Mouse (Mus musculus) right cerebral cortex, postnatal 4 days (tissue): Measurements from ENCODE around the gene Timm9.
A peak's percentile ranks its signal among the peaks of the same experiment; 100 is the strongest.

ENCODE experiments used
- DNase-seq: peaks from one replicate; pipeline ENCODE4 v3.0.0-alpha.2; 2022

Gene Timm9

DNA sequence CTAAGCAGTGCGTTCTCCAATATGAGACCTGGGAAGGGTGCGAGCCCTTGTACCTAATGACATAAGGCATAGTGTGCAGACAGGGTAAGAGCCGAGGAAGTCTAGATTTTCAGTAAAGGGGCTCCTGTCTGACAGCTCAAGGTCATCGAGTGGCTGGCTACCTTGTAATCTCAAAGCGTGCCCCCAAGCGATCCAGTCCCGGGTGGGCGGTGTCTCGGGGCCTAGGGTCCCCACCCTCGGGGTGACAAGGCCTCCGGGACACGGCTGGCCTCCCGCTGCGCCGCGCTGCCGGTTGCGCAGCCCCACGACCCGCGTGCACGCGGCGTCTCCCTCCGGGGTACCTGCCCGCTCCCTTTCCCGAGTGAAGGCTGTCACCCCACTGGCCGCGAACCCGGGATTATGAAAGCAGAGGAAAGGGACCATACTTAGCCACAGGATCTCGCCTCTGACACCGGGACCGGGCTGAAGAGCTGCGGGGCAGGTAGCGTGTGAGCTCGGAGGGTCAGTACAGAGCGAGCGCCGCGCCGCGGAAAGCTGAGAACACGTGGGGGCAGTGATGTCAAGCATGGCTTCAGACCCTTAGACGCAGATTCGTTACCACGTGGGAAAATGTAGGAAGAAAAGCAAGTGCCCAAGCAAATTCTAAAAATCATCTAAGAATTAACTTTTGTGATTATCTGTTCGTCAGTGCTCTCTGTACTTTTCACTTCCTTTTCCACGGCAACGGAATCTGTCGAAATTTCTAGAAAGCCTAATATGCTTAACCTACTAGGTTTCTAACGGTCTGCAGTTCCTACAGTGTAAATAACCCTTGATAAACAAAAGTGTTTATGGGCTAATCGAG is at the start of gene Timm9, which contains the start of gene 2700049A03Rik:
Gene Timm9, minus strand, starts transcription at position 555 of the 844 bp plus-strand sequence.
Gene 2700049A03Rik, plus strand, starts transcription at position 719 of the 844 bp plus-strand sequence.
- peak; percentile 71 for DNase-seq

DNA sequence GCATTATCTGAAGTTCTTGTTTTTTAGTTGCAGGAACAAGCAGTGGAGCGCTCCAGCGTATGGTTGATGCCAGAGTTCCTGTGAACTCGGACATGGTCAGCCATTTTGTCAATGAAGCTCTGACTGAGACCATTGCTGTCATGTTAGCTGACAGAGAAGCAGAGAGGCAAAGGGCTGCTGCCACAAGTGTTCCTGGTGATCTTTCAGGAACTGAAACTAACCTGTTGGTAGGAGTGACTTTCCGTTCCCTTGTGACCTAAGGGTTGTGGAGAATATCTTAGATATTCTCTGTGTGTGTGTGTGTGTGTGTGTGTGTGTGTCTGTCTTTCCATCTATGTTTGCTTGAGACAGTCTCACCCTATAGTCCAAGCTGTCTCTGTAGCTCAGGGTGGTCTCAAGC is 47.9 kb upstream of the Timm9 start:
- no peak for DNase-seq

GRCm38 (mm10) chr12:71183736-71184135 is 47.3 kb upstream of the Timm9 start:
- no peak for DNase-seq

- DNase-seq = no peak
These were observed 33.4 kb upstream of the Timm9 start for GRCm38 (mm10) chr12:71169911-71170310.

DNA sequence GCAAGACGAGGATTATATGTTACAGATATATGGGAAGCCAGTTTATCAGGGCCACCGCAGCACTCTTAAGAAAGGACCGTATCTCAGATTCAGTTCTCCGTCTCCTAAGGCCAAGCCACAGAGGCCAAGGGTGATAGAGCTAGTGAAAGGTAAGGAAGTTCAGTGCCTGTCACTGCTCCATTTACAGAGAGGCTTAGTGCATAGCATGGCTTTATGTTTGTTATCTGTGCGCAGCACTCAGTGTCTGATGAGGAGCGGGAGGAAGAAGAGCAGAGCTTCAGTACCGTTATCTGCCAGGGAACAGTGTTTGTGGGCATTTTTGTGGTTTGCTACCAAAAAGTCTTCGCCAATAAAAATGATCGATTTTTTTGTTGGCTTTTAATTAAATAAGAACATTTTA is 27.9 kb upstream of the Timm9 start:
- DNase-seq = no peak

DNA sequence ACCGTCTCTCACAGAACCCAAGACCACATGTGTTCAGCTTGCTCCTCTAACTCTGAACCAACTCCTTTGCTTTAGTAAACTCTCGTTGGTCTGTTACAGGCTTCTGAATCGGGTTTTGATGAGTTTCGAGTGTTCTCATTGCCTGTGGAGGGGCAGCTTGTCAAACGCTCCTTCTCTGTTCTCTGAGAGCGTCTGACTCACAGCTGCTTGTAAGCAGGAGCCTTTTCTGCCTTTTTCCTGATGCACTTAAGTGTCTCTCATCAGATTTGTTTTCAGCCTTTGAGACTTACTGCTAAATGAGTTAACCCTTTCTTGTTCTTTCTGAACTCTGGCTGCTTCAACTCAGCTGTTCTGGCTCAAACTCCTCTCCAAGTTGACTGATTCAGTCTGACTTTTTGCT is 21.5 kb upstream of the Timm9 start:
- DNase-seq = no peak

DNA sequence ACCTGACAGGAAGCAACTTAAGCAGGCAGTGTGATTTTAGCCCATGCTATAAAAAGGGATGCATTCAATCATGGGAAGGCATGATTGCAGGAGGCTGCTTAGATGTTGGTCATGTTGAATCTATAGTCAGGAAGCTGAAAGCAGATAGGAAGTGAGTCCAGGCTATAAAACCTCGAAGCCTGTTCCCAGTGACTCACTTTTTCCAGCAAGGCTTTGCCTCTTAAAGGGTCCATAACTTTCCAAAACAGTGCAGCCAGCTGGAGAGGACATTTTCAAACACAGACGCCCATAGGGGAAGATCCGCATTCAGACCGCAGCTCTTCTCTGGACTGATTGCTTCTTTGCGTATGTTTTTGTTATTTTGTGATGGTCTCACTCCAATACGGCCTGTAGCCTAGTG is 18.5 kb upstream of the Timm9 start:
- no peak for DNase-seq

- no peak for DNase-seq
These were observed 13.7 kb upstream of the Timm9 start for GRCm38 (mm10) chr12:71150167-71150566.

DNA sequence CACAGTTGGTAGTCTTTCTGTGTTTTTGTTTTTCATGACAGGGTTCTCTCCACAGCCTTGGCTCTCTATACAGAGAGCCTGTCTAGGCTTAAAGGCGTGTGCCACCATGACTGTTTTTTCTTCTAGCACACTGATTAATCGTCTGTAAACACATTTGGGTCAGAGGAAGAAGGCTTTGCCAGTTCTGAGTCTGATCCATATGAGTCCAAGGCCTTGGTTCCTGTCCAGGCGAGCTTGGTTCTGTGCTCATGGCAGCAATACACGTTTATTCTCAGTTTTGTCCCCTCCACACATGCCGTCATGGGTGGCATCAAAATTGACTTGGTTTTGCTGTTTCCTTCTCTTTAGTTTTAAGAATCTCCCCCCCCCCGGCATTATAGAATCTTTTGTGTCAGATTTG is 13.0 kb upstream of the Timm9 start:
- DNase-seq = no peak

- DNase-seq = no peak
These were observed 12.3 kb upstream of the Timm9 start for GRCm38 (mm10) chr12:71148801-71149200.

- DNase-seq = peak; percentile 31
These were observed 11.2 kb upstream of the Timm9 start for GRCm38 (mm10) chr12:71147641-71148040.

DNA sequence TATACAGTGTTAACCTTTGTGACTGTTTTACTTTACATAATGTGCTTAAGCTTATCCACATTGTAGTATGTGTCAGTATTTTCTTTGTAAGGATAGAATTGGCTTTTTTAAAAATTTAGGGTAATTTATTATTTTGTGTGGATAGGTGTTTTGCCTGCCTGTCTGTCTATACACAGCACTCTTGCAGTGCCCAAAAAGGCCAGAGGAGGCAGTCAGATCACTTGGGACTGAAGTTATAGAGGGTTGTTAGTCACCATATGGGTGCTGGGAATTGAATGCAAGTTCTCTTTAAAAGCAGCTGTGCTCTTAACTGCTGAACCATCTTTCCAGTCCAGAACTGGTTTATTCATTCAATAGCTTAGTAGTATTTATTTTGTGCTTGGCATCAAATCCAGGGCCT is 4.7 kb upstream of the Timm9 start:
- no peak for DNase-seq

DNA sequence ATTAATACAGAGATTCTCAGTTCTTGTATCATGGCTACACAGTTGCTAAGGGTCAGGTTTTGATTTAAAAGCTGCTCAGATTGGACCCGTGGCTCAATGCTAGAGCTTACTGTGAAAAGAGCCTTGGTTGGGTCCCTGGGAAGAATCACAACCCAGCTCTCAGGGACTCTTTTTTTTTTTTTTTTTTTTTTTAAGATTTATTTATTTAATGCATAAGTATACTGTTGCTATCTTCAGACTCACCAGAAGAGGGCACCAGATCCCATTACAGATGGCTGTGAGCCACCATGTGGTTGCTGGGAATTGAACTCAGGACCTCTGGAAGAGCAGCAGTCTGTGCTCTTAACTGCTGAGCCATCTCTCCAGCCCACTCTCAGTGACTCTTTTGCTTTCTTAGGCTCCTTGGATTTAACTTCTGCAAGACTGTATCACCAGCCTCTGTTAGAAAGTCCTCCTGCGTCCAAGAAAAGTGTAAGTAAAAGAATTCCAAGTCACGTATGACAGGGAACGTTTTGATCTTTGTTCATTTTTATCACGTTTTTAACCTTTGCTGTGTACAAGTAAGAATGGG is 2.9 kb upstream of the Timm9 start:
- DNase-seq = no peak

DNA sequence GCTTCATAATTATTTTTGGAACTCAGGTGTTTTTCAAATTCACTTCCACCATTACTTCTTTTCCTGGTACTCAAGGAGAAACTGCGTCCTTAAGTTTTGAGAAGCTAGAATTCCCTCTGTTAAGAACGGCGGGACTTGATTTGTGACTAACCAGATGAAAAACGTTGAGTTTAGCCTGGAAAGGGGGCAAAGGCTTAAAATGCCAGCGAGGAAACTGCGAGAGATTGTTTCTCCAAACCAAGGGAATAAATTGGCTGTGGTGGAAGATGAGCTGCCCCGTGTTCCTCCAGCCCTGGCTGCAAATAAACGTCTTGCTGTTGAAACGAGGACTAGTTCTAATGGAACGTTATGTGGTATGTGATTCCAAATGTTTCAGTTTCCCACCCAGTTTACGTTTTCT is 1.2 kb upstream of the Timm9 start:
- no peak for DNase-seq

DNA sequence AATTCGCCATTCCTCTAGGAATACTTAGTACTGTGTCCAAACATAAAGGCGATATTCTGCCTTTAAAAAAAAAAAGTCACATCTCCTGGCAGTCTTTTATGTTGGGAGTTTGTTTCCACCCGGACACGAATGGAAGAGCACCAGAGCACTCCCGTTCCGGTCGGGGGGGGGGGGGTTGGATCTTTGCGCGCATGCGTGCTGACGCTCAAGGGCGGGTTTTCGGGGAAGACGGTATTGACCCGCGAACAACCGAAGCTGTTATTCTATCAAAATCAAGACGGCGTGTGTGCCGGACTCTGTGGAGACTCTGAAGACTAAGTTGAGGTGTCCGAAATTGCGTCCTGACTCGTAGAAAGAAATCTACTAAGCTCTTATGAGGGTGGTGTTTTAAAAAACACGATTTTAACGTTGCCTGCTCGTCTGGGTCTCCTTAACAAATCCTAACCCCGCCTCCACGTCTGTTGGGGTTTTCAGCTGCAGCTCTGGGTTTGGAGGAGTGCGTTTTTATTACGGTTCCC is 549 bp upstream of the Timm9 start:
- peak; percentile 88 for DNase-seq

DNA sequence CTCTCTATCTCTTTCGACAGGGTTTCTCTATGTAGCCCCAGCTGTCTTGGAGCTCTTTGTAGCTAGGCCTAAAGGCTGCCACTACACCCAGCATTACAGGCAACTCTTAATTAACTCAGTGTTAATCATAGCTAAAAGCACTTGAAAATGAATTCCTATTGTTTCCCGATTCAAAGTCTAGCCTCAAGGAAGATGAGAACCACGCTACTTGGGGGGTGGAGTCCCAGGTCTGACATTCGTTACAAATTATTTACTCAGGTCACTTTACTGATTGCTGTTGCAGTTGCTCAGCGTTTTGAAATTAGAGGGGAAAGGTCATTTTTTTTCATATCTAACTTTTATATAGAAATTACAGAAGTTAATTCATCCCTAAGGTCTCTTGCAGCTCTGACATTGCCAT is 903 bp downstream of the Timm9 start:
- no peak for DNase-seq

DNA sequence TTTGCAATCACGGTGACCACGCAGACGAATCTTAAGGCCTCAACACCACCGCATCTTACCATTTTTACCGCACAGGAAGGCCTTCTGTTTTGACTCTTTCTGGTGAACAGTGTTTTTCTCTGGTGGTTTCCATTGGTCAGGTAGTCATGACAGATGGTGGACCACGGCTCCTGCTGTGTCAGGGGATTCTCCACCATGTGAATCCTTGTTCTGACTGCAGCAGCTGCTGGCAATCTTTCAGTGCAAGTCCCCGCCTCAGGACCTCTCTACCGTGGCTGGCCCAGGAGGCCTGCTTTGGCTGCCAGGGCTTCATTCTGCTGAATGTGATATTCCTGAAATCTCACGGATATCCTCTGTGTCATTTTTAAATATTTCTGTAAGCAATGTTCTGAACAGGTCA is 13.2 kb downstream of the Timm9 start:
- DNase-seq = no peak

GRCm38 (mm10) chr12:71122731-71123130 is 13.8 kb downstream of the Timm9 start:
- no peak for DNase-seq

DNA sequence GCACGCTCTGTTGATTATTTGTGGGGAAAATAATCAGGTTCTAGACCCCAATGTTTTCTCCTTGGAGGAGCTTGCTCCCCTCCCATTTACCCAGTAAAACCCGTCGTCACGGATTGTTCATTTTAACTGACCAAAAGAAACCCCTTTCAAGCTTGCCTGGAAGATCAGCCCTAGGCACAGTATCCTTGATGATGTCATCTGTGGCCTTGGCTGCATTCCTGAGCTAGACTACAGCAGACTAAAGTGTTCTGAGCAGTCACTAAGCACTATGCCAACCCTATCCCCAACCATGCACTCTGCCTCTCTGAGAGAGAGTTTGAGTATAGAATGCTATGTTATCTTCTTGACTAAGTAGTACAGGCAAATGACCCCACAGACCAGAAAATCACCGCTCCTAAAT is 20.1 kb downstream of the Timm9 start:
- no peak for DNase-seq

GRCm38 (mm10) chr12:71113675-71114288 is 22.7 kb downstream of the Timm9 start:
- peak; percentile 16 for DNase-seq

DNA sequence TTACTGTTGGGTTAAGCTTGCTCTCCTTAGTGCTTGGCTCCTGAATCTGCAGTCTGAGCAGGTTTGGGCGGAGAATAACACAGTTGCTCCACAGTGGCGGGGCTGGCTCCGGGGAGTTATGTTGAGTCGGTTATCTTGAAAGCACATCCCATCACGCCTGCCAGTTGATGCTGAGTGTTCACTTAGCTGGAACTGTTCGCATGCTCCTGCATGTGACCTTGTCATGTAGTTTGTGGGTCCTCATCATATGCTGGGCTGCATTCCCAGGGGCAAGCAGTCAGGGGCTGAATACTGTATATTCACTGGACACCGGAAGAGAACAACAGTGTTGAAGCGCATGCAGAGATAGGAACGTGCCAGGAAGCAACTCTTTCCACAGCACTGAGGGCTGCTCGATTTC is 23.4 kb downstream of the Timm9 start:
- DNase-seq = no peak

- DNase-seq = no peak
These were observed 25.2 kb downstream of the Timm9 start, which contains the start of gene Tomm20l for GRCm38 (mm10) chr12:71111331-71111730. TSS of gene Tomm20l (plus strand) at chr12:71111428.

- no peak for DNase-seq
These were observed 29.2 kb downstream of the Timm9 start for GRCm38 (mm10) chr12:71107216-71107771.
